Mouse (Mus musculus): ENCODE measurements at regions not wholly inside any gene's neighbourhood (a gene's known extent, or its start where the extent isn't known, plus 50 kb on each side); places are given as distances from the start of the nearest gene placed in this dataset.

DNA sequence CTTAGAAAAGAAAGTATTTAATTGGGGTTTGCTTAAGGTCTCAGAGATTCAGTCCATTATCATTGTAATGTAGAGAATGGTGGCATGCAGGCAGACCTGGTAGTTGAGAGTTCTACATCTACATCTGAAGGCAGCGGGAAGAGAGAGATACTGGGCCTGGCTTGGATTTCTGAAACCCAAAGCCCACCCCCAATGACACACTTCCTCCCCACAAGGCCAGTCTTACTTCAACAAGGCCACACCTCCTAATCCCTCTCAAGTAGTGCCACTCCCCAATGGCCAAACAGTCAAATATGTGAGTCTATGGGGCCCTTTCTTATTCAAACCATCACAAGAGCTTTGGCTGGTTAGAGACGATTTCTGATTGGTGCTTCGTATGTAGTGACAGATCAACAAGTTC, 60.5 kb downstream of the Bhlhe40 start:
- no peaks in the 10 kb centered on the region for H3K27me3 ChIP-seq (replicated peaks)
- in situ Hi-C loops (cut with MboI; ENCODE audit: low pct_ligation_motif_present, low pct_unique_long_range_greater_than_20kb, low sequenced_read_pairs) = no loop called here
- peaks cover 10% of the 10 kb centered on the region for H3K9me3 ChIP-seq (replicated peaks; ENCODE audit: low read length)

GRCm38 (mm10) chr6:108721557-108721956, 61.1 kb downstream of the Bhlhe40 start:
- no peak overlapping the region for H3K4me3 ChIP-seq (replicated peaks in 1 of 3; ENCODE audit: low read depth in 2 of 3, low read length in 2 of 3, poor library complexity in 1 of 3)
- TF ChIP-seq POLR2AphosphoS2 (IDR thresholded peaks at IDR 0.05; ENCODE audit: low read depth, low read length) (no peak), NELFE (IDR thresholded peaks at IDR 0.05; ENCODE audit: low read depth, low read length) (no peak), SMC3 (IDR thresholded peaks at IDR 0.05; ENCODE audit: low read depth, low read length) (no peak), BHLHE40 (IDR thresholded peaks at IDR 0.05; ENCODE audit: low read depth, low read length) (no peak), HCFC1 (IDR thresholded peaks at IDR 0.05; ENCODE audit: low read depth, low read length) (no peak), RCOR1 (conservative IDR thresholded peaks at IDR 0.05; ENCODE audit: low read depth, low read length) (no peak), MXI1 (IDR thresholded peaks at IDR 0.05; ENCODE audit: low read depth, low read length) (no peak), CHD2 (IDR thresholded peaks at IDR 0.05; ENCODE audit: low read length) (no peak), E2F4 (IDR thresholded peaks at IDR 0.05; ENCODE audit: insufficient replicate concordance, low read depth, low read length) (no peak), MAX (IDR thresholded peaks at IDR 0.05; ENCODE audit: low read length) (no peak)
- dilution Hi-C loops (cut with MboI; ENCODE audit: extremely low pct_ligation_motif_present, extremely low pct_unique_long_range_greater_than_20kb, low sequenced_read_pairs) = no loop called here
- peaks cover 16 to 70% of the 10 kb centered on the region in 2 experiments for H3K4me1 ChIP-seq (ENCODE audit: control insufficient read depth in 1 of 2, insufficient read depth in 2 of 2)
- H3K9me3 ChIP-seq (replicated peaks; ENCODE audit: low read length) = peaks cover 10% of the 10 kb centered on the region
- no peak for DNase-seq (ENCODE audit: extremely low read depth)
- no peak overlapping the region for H3K27ac ChIP-seq (ENCODE audit: insufficient read depth, low read depth)
- H3K27me3 ChIP-seq (replicated peaks) = no peaks in the 10 kb centered on the region
- no peak overlapping the region for H3K4me2 ChIP-seq (ENCODE audit: insufficient read depth, low read depth, poor library complexity, severe bottlenecking)
- no peaks in the 10 kb centered on the region for H3K36me3 ChIP-seq (replicated peaks in 1 of 2; ENCODE audit: control insufficient read depth in 1 of 2, insufficient read depth in 1 of 2, low read length in 1 of 2)
- in situ Hi-C loops (cut with MboI; ENCODE audit: low pct_ligation_motif_present, low pct_unique_long_range_greater_than_20kb, low sequenced_read_pairs) = no loop called here
- H3K79me2 ChIP-seq (replicated peaks; ENCODE audit: control insufficient read depth, extremely low read depth, insufficient read depth, poor library complexity, severe bottlenecking) = no peaks in the 10 kb centered on the region
- H3K9ac ChIP-seq (ENCODE audit: insufficient read depth, low read depth) = no peak overlapping the region

More for the DNA sequence above, 60.5 kb downstream of the Bhlhe40 start:
- no peak overlapping the region for H3K4me2 ChIP-seq (ENCODE audit: insufficient read depth, low read depth, poor library complexity, severe bottlenecking)
- no peak overlapping the region for H3K9ac ChIP-seq (ENCODE audit: insufficient read depth, low read depth)
- TF ChIP-seq MAFK (IDR thresholded peaks at IDR 0.05; ENCODE audit: insufficient replicate concordance, low read length) (no peak), MAX (IDR thresholded peaks at IDR 0.05; ENCODE audit: low read length) (no peak), POLR2A (IDR thresholded peaks at IDR 0.05; ENCODE audit: low read depth, low read length) (no peak), SMC3 (IDR thresholded peaks at IDR 0.05; ENCODE audit: low read depth, low read length) (no peak), UBTF (IDR thresholded peaks at IDR 0.05; ENCODE audit: low read depth, low read length) (no peak), USF1 (IDR thresholded peaks at IDR 0.05; ENCODE audit: low read depth, low read length) (no peak), NRF1 (IDR thresholded peaks at IDR 0.05; ENCODE audit: low read depth, low read length) (no peak), MYC (IDR thresholded peaks at IDR 0.05; ENCODE audit: low read depth, low read length) (no peak), ELF1 (IDR thresholded peaks at IDR 0.05; ENCODE audit: low read depth, low read length) (no peak), IRF4 (IDR thresholded peaks at IDR 0.05; ENCODE audit: low read depth, low read length) (no peak), MEF2A (IDR thresholded peaks at IDR 0.05; ENCODE audit: borderline replicate concordance, low read depth, low read length) (no peak), JUND (conservative IDR thresholded peaks at IDR 0.05; ENCODE audit: low read depth, low read length) (no peak), RAD21 (IDR thresholded peaks at IDR 0.05; ENCODE audit: low read depth, low read length) (no peak), HCFC1 (IDR thresholded peaks at IDR 0.05; ENCODE audit: low read depth, low read length) (no peak), NELFE (IDR thresholded peaks at IDR 0.05; ENCODE audit: low read depth, low read length) (no peak), CHD2 (IDR thresholded peaks at IDR 0.05; ENCODE audit: low read length) (no peak), EP300 (IDR thresholded peaks at IDR 0.05; ENCODE audit: low read length) (no peak)
- no peak overlapping the region for H3K4me3 ChIP-seq (replicated peaks in 1 of 3; ENCODE audit: low read depth in 2 of 3, low read length in 2 of 3, poor library complexity in 1 of 3)
- no peak for DNase-seq (ENCODE audit: extremely low read depth)
- H3K4me1 ChIP-seq (ENCODE audit: control insufficient read depth in 1 of 2, insufficient read depth in 2 of 2) = peaks cover 16 to 75% of the 10 kb centered on the region in 2 experiments
- H3K79me2 ChIP-seq (replicated peaks; ENCODE audit: control insufficient read depth, extremely low read depth, insufficient read depth, poor library complexity, severe bottlenecking) = no peaks in the 10 kb centered on the region
- no peaks in the 10 kb centered on the region for H3K36me3 ChIP-seq (replicated peaks in 1 of 2; ENCODE audit: control insufficient read depth in 1 of 2, insufficient read depth in 1 of 2, low read length in 1 of 2)
- H3K27ac ChIP-seq (ENCODE audit: insufficient read depth, low read depth) = no peak overlapping the region
- dilution Hi-C loops (cut with MboI; ENCODE audit: extremely low pct_ligation_motif_present, extremely low pct_unique_long_range_greater_than_20kb, low sequenced_read_pairs) = no loop called here

Measured in CH12.LX (cell line).